Mouse (Mus musculus) gastrocnemius, postnatal 14 days (tissue): ENCODE measurements around the gene Krt33a. TPM values are rescaled to one million over a fixed set of nuclear protein-coding genes. Genes with fewer than 3 reads are reported as not detected.

ENCODE experiments used
- DNase-seq: peaks from one replicate; pipeline ENCODE4 v3.0.0; 2021; ENCODE audit warnings: mixed read lengths
- intact Hi-C: fragments of 180-260 bp; cut with DNase I; formaldehyde crosslinking; loops from one replicate; pipeline ENCODE4 v1.15.1; 2025; ENCODE audit warnings: low total_unique reads
- long read RNA-seq, 2 experiments: library from polyadenylated mRNA; stranded (forward); transcript quantifications; one replicate each; pipeline ENCODE4 v2.0.0; 2021
- total RNA-seq, 2 experiments: library from RNA; stranded (reverse); gene quantifications; 2 replicates each; pipeline ENCODE4 v1.2.3; 2021

Gene Krt33a
- under 1 TPM in 1 of 2 experiments, not detected in 1; 0.16 TPM for total RNA-seq
- long read RNA-seq, experiment 1: 0 reads
- long read RNA-seq, experiment 2: 0 reads

DNA sequence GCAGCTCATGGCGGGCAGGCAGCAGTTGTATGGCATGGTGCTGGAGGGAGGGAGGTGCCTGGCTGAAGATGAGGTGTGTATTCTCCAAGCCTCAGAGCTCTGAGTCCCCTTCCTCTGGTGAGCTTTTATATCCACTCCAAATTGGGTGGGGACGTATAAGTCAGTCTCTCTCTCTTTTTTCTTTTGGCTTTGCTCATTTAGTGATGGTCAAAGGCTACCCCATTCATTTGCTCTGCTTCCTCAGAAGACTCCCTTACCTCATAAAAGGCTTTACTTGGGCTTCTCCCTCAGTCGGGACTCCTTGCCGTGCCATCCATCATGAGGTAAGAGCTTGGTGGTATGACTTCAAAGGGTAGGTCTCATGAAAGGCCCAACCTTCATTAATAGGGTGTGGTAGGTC is at the start of gene Krt33a:
Gene Krt33a (minus strand): TSS at position 101 of the 400 bp plus-strand sequence.
- intact Hi-C loops: no loop called here
- no peak for DNase-seq

DNA sequence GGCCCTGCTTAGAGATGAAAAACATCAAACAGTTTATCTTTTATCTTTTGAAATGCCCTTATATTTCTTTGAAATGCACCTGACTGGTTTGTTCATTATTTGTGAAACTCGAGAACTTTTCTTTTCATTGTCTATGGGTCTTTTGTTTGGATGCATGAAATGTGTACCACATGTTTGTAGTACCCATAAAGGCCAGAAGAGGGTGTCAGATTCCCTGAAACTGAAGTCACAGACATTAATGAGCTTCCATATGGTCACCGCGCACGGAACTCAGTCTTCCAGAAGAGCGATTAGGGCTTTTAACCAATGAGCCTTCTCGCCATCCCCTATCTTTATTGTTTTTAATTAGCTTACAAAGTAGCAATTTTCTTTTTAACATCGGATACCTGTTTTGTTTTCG is 42.9 kb upstream of the Krt33a start:
- DNase-seq: no peak
- intact Hi-C loops: no loop called here

DNA sequence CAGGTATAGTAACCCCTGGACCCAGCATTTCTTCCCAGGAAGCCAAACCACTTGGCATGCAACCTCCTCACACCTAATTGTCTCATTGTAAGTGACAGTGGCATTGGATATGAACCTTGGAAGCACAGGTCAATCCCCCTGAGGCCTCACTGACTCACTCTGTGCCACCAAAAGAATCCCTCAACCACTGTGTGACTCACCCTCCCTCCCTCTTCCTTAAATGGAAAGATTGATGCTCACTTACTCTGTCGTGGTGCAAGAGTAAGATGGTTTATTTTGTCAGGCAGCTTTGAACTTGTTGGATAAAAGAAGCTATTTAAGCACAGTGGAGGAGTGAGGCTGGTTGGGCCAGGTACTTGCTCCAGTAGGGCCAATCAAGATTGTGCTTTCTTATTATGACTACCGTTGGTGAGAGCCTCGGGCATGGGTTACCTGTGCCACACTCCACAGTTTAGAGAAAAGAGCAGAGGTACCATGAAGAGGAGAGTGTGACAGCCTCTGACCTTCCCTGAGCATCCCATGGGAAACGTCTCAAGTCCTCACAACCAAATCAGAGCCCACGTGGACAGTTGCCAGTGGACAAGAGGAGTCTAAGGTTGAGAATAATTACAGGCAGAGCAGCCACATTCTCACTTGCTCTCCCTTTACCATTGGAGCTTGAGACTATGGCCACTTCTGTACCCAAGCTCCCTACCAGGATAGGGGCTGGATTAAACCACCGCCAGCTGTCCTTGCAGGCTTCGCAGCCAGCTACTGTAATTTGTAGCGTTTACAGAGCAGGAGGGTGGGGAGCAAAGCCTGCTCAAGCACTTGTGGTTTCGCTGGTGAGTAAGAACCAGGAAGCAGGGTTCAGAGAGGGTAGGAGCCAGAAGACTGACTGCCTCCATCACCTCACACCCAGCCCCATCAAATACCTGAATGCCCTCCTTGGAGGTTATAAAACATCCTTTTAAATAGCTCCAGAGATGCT is 40.0 kb upstream of the Krt33a start:
- DNase-seq: no peak
- intact Hi-C loops: no loop called here

DNA sequence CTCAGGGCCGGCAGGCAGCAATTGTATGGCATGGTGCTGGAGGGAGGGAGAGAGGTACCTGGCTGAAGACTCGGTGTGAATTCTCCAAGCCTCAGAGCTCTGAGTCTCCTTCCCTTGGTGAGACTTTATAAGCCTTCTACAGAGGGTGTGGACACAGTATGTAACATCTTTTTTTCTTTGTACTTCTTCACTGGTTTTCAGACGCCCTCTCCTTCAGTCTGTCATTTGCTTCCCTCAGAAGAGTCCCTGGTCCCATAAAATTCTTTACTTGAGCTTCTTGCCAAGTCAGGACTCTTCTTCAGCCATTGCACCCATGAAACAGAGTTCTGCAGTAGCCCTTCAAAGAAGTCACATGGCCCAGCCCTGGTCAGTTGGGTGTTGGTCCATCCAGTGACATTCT is 34.4 kb upstream of the Krt33a start, which contains the start of gene Krt31:
Gene Krt31 (minus strand): TSS at position 101 of the 400 bp plus-strand sequence.
- intact Hi-C loops: no loop called here
- DNase-seq: no peak

DNA sequence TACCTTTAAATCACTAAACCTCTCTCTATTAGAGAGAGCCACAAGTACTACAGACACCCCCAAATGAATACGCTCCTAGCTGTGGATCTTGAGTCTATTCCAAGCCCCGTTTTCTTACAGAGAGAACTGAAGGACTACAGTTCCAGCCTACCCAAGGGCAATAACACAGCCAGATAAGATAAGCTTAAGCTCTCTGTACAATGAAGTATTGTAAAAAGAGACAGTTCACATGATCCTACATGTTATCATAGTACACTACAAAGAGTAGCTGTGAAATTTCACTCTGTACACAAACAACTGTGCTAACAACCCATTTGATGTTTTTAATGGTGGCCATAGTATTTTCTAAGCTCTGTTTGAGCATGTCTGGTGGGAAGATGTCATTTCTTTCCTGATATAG is 31.2 kb upstream of the Krt33a start:
- no peak for DNase-seq
- intact Hi-C loops: no loop called here

DNA sequence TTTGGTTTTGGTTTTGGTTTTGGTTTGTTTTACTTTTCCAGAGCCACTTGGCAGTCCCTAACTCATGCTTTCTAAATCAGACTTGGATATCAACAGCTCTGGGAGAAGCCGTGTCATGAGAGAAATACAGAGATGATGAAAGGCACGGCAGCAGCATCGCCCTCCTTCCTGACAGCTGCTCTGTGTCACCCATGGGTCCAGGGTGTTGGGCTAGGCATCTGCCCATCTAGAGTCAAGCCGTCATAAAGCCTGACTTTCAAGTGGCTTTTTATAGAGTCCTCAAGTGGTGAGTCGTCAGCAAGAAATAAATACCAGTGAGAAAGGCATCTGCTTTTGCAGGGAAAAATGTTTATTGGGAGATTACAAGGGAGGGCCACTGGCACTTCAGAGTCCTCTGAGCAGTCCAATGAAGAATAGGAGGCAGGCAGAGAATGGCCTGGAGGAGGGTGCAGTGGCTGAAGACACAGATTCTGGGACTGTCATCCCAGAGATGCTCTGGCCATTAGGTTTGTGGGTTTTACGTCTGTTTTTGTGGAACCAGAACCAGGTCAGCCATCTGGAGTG is 30.4 kb upstream of the Krt33a start:
- intact Hi-C loops: no loop called here
- no peak for DNase-seq

DNA sequence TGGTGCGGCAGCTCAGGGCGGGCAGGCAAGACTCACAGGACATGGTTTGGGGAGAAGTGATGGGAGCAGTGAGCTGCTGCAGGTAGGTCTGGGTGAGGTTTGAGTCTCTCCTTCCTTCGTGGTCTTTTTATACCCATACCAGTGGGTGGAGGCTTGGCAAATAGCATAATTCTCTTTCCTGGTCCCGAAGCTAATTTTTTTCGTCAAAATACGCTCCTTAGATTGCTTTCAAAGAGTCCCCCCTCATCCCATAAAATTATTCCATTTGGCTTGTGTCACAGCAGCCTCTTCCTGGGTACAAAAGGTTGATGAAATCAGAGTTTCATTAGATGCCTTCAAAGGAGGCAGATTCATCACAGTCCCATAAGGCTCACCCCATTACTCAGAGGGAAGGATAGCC is 25.4 kb upstream of the Krt33a start, which contains the start of gene Krt34:
Gene Krt34 (minus strand): TSS at position 101 of the 400 bp plus-strand sequence.
- DNase-seq: no peak
- intact Hi-C loops: no loop called here

DNA sequence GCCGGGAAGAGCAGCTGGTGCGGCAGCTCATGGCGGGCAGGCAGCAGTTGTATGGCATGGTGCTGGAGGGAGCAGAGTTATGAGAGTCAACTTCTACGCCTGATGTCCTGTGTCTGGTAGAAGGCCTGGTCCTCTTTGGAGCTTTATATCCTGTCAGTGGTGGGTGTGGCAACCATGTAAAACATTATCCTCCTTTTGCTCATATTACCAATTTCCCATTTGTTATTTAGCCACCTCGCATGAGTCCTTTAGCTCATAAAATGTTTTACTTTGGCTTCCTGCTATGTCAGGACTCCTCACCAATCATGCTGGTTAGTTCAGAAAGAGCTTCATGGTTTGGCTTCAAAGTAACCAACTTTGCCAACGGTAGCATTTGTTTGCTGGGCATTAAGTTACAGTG is 13.8 kb upstream of the Krt33a start, which contains the start of gene Krt33b:
Gene Krt33b (minus strand): TSS at position 101 of the 400 bp plus-strand sequence.
- no peak for DNase-seq
- intact Hi-C loops: no loop called here

DNA sequence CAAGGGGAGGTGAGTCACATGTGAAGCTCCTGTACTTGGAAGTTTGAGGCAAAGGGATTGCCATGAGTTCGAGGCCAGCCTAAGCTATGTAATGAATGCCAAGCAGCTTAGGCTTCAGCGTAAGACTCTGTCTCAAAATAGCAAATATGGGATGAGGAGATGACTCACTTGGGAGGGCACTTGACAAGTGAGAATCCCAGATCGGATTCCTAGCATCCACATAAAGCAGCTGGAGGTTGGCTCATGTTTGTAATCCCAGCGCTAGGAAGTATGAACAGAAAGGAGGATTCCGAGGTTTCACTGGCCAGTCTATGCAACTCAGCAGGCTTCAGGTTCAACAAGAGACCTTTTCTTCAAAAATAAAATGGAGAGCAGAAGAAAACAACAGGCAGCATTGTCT is 5.4 kb upstream of the Krt33a start:
- DNase-seq: no peak
- intact Hi-C loops: no loop called here

DNA sequence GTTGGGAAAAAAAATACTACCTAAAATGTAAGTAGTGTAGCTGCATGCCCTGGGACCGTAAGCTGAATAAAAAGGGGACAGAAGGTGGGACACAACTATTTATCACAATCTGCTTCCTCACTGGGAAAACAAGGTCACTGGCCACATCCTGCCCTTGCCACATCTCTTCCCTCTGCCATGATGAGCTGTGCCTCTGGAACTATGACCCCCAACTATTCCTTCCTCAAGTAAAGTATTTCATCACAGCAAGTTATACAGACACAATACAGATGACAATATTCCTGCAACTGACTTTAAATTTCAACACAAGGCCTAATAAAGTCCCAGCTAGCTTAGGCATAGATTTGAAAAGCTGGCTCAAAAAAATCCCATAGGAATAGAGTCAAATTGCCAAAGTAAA is 3.5 kb upstream of the Krt33a start:
- DNase-seq: no peak
- intact Hi-C loops: no loop called here

DNA sequence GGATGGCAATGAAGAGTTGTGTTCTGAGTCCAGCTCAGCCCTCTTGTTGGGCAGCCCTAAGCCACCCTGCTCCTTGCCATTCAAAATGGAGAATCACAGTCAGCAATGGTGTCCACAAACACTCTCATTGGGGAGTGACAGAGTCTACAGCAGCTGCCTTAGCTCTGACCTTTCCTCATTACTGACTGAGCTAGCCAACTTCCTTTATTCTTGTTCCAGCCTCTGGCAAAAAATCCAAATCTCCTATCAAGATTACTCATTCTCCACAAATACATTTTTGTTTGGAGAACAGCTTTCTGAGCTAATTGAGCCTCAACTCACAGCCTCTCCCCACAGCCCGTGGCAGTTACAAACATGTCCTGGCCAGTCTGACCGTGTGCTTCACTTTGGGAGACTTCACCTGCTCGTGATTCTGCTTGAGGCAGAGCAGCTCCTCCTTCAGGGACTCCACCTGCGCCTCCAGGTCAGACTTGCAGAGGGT is 2.3 kb downstream of the Krt33a start:
- intact Hi-C loops: no loop called here
- DNase-seq: no peak

DNA sequence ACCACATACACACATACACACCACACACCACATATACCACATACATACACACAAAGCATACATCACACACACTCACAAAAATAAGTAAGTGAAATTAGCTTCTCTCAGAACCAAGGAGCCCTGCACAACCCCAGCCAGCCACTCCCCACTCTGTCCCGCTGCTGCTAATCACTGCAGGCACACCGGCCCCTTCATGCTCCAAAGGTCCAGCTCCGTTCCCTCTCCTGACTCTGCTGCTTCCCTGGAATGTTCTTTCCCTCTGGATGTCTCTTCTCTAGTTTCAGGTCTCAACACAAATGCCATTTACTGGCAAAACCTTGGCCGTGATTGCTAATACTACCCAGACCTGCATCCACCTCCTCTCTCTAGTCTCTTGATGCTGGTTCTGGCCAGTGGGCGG is 5.3 kb downstream of the Krt33a start:
- no peak for DNase-seq
- intact Hi-C loops: no loop called here

DNA sequence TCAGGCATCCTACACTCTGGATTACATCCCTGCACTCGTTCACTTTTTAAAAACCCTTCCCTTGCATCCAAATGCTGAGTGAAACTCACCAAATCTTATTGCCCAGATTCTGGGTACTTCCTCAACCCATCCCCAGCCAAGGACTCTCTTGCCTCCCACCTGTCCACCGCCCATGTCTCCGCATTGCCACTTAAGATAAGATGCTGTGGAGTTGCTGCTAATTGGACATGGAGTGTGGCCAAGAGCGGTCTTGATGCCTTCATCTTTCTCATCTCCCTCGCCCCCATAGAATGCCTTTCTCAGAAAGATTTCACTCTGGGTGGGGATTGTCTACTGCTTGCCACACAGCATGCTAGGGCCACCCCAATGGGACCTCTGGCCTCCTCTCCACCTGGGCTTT is 7.7 kb downstream of the Krt33a start:
- intact Hi-C loops: loop anchor here (10.0 kb wide), 1 partner anchor 544 kb away; no protein-coding TSS in a partner anchor
- DNase-seq: no peak

DNA sequence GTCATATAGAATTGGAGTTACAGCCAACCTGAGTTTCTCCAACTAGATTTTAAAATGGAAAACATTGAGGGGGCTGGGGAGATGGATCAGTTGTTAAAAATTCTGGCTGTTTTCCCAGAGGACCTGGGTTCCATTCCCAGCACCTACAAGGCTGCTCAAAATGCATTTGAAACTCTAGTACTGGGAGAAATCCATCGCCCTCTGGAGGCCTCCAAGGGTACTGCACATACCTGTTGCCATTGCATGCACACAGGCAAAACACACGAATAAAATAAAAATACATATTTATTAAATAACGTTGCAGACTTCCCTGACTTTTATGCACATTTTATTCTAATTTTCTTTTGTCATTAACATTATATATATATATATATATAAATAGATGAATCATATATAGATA is 9.4 kb downstream of the Krt33a start:
- intact Hi-C loops: loop anchor here (10.0 kb wide), 1 partner anchor 542 kb away; no protein-coding TSS in a partner anchor
- DNase-seq: no peak

DNA sequence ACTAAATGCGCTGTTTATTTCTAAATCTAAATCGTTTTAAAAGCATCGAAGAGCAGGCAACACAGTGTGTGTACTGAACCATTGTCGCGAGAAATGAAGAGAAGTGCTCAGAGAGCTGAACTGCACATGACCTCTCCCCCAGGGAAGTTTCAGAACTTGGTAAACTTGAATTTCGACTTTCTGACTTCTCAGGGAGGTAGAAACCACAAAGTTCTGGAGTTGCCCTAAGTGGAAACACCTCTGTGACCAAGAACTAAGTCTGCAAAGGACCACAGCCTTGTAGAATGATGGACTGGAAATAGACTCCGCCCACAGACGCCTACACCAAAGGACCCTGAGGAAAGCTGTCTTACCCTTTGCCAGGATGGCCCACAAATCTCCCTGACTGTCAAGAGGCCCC is 10.1 kb downstream of the Krt33a start:
- intact Hi-C loops: loop anchor here (10.0 kb wide), 1 partner anchor 541 kb away; no protein-coding TSS in a partner anchor
- DNase-seq: no peak

DNA sequence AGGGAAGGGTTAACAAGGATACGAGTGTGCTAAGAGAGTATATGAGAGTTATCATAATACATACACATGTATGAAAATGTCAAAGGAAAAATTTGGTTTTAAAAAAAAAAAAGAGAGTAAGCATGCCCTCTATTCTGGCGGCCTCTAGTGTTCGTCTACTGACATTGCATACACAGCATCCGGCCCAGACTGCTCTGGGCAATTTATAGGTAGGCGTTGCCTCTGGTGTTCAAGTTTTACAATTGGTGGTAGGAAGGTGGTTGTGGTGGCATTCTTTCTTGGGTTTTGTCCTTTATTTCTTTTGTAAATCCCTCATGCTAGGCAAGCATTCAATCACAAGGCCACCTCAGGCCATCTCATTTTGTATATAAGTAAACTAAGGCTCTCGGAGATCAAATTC is 11.2 kb downstream of the Krt33a start:
- intact Hi-C loops: loop anchor here (10.0 kb wide), 1 partner anchor 540 kb away; no protein-coding TSS in a partner anchor
- DNase-seq: peak; percentile 28

DNA sequence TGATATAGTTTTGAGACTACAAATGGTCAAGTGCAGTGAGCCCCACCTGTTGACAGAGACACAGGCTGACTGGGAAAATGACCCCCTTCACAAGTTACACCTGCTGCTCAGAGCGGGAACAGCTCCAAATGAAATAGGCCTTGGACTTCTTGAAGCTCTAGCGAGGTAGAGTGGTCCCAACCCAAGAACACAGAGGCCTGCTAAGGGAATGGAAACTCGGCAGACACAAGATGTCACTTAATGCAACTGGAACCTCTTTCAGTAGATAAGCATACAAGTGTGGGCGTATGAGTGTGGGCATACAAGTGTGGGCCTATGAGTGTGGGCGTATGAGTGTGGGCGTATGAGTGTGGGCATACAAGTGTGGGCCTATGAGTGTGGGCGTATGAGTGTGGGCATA is 16.9 kb downstream of the Krt33a start:
- intact Hi-C loops: no loop called here

DNA sequence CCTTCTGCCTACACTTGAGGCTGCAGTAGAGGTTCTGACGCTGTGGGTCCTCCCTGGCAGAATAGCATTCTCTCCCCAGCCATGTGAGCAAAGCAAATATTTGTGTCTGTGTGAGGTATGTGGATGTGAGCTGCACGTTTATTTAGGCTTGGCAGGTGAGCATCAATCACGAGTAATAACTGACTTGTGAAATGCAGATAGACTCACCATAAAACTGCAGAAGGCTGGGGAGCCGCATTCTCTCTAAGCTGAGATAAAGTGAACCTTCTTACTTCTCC is 21.7 kb downstream of the Krt33a start:
- intact Hi-C loops: no loop called here

More for the DNA sequence above, 16.9 kb downstream of the Krt33a start:
- no peak for DNase-seq

DNA sequence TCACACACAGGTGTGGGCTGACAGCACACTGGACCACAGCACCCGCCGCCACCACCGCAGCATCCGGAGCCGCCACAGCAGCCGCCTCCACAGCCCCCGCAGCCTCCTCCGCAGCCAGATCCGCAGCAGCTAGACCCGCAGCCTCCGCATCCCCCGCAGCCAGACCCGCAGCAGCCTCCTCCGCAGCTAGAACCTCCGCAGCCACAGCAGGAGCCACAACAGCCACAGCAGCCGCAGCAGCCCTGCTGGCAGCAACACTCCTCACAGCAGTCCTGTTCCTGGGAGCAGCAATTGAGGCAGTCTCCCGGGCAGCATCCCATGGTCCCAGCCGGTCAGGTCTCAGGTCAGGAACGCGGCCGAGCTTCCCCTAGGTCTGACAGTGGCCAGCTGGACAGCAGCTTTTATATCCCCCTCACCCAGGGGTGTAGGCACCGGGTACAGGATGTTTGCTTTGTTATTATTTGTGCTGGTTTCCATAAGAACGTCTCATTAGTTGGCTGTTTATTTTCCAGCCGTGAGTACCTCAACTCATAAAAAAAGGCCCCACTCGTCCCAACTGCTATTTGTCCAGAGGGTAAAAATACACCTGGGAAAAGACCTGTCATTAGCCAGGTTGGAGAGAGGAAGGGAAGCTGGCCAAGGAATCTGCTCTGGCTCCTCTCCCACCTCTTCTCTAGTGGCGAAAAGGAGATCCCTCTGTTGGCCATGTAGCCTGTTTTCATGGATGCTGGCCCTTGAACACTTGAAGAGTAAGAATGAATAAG is 22.2 kb downstream of the Krt33a start, which contains the start of gene Krtap17-1:
Gene Krtap17-1 (minus strand): TSS at position 375 of the 764 bp plus-strand sequence.
- DNase-seq: no peak
- intact Hi-C loops: no loop called here

More for the DNA sequence above, 21.7 kb downstream of the Krt33a start:
- DNase-seq: no peak

DNA sequence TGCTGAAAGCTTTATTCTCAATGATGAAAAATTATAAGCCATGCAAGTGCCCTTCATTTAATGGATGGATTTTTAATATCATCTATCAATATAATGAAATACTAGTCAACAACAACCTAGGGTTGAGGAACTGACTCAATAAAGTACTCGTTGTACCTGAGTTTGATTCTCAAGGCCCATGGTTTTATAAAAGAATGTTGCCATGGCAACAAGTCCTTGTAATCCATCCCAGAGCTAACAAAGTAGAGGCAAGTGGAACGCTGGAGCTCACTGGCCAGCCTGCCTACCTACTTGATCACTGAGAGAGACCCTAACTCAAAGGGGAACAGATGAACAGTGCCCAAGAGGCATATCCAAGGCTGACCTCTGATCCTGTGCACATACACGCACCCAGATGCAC is 25.4 kb downstream of the Krt33a start:
- intact Hi-C loops: no loop called here
- DNase-seq: no peak
